Mouse (Mus musculus) heart, postnatal 0 days (tissue): ENCODE measurements at regions not wholly inside any gene's neighbourhood (a gene's known extent, or its start where the extent isn't known, plus 50 kb on each side); places are given as distances from the start of the nearest gene placed in this dataset.

ENCODE experiments used
- CTCF ChIP-seq: IDR thresholded peaks from 2 replicates; pipeline ENCODE4 v1.5.1; 2016; ENCODE audit warnings: antibody characterized with exemption, control low read depth, low read depth
- EP300 ChIP-seq: IDR thresholded peaks from 2 replicates; pipeline ENCODE4 v1.6.1; 2016; ENCODE audit warnings: antibody characterized with exemption, low read depth

DNA sequence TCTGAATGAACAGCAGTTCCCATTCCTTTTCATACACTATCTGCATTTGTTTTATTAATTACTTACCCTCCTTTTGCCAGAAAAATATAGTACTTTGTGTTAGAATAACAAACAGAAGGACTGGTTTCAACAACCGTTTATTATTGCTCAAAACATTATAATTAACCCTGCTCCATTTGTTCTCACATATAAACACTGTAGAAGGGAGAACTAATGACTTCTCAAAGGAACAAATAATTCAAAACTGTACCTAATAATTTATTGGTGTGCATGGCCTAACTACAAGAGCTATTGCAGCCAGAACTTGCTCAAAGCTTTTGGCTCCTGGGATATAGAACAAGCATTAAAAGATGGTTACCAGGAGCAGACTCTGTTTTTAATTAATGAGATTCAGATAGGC, 192.1 kb downstream of the Sucnr1 start:
- TF ChIP-seq CTCF (no peak), EP300 (no peak)
